Mouse (Mus musculus): ENCODE results near the gene Zfp418.

DNA sequence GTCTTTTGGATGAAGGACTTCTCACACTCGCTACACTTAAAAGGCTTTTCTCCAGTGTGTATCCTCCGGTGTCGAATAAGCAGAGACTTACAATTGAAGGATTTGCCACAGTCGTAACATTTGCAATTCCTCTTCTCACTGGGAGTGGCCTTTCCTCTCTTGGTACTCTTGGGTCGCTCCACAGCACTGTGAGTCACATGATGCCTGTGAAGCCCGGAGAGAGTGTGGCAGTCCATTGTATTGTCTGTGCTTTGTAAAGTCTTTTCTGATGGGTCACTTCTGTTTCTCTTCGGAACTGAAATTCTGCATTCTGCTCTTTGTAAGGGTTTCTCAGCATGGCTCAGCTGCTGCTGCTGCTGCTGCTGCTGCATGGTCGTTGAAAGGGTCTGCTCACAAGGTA is 38.4 kb upstream of the Zfp418 start:
- TF ChIP-seq POLR2A (IDR thresholded peaks at IDR 0.05; ENCODE audit: control insufficient read depth, extremely low read depth, insufficient read depth, low read length, poor library complexity) (no peak), CTCF (IDR thresholded peaks at IDR 0.05; ENCODE audit: borderline replicate concordance, control insufficient read depth, extremely low read depth, insufficient read depth, low read length, poor library complexity) (no peak)

Data from thymus, adult 2 months (tissue).